Mouse (Mus musculus) embryonic facial prominence, embryonic 12.5 days (tissue): ENCODE results near the gene Paf1. TPM values are rescaled to one million over a fixed set of nuclear protein-coding genes. Genes with fewer than 3 reads are reported as not detected.
"Not testable (repeated sequence)": the region's sequence is repeated elsewhere in the genome, so short reads cannot be mapped to it uniquely, and the experiment has no call there.

Experiments used
- ATAC-seq: fragments of 200-750 bp; cut with Nextera tagmentation; 2 replicates; pipeline ENCODE4 v1.8.0; 2017; ENCODE audit not compliant: insufficient number of reproducible peaks, insufficient read depth, low FRiP score, low TSS enrichment
- H3K27ac ChIP-seq: fragments of 300-500 bp; sonication (generic); 2 replicates; pipeline ENCODE4 v1.5.1; 2016; ENCODE audit warnings: mild to moderate bottlenecking
- H3K27me3 ChIP-seq: fragments of 300-500 bp; sonication (generic); 2 replicates; pipeline ENCODE4 v1.6.1; 2016; ENCODE audit warnings: mild to moderate bottlenecking, moderate library complexity
- H3K36me3 ChIP-seq: fragments of 300-500 bp; sonication (generic); 2 replicates; pipeline ENCODE4 v1.6.1; 2016; ENCODE audit warnings: mild to moderate bottlenecking
- H3K4me1 ChIP-seq: fragments of 300-500 bp; sonication (generic); 2 replicates; pipeline ENCODE4 v1.6.1; 2016
- H3K4me2 ChIP-seq: fragments of 300-500 bp; sonication (generic); replicated peaks from 2 replicates; pipeline ENCODE4 v1.6.1; 2016; ENCODE audit warnings: mild to moderate bottlenecking, moderate library complexity
- H3K4me3 ChIP-seq: fragments of 300-500 bp; sonication (generic); 2 replicates; pipeline ENCODE4 v1.5.1; 2016; ENCODE audit warnings: mild to moderate bottlenecking
- H3K9ac ChIP-seq: fragments of 300-500 bp; sonication (generic); 2 replicates; pipeline ENCODE4 v1.6.1; 2016; ENCODE audit warnings: mild to moderate bottlenecking, moderate library complexity
- H3K9me3 ChIP-seq: fragments of 300-500 bp; sonication (generic); 2 replicates; pipeline ENCODE4 v1.6.1; 2016; ENCODE audit warnings: mild to moderate bottlenecking, moderate library complexity
- WGBS: fragments of 180-500 bp; shearing (Covaris S2); methylation state at CpG from one replicate; pipeline ENCODE4 v1.1.7; 2016; 5-methylcytosine and 5-hydroxymethylcytosine counted together
- polyA plus RNA-seq: library from polyadenylated mRNA; unstranded; fragments of >200 nt; fragmentation: Nextera tagmentation; extraction: Ambion mirVana; gene quantifications from 2 replicates; pipeline ENCODE4 v1.2.1, GENCODE M21; 2016

Paf1 gene
- polyA plus RNA-seq, 1 experiment from 2014 or later = 82.2 TPM

DNA sequence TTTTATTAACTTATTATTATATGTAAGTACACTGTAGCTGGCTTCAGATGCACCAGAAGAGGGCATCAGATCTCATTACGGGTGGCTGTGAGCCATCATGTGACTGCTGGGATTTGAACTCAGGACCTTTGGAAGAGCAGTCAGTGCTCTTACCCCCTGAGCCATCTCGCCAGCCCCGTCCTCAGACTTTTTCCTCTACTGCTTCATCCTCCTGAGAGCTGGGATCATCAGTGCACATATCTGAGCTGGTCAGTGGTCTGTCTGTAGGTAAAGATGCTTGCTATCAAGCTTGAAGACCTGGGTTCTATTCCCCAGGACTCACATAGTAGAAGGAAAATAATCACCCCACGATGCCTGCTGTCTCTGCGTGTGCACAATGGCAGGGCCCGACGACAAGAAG is 5.4 kb upstream of the Paf1 start:
- 84% methylated on average over 7 of the region's 7 CpGs for WGBS
- H3K4me2 ChIP-seq, ATAC-seq, H3K9ac ChIP-seq, H3K27ac ChIP-seq, H3K27me3 ChIP-seq, H3K4me3 ChIP-seq, H3K9me3 ChIP-seq: not testable (repeated sequence)
- H3K4me1 ChIP-seq = peaks cover 18% of the 10 kb centered on the region
- peaks cover 48% of the 10 kb centered on the region for H3K36me3 ChIP-seq

DNA sequence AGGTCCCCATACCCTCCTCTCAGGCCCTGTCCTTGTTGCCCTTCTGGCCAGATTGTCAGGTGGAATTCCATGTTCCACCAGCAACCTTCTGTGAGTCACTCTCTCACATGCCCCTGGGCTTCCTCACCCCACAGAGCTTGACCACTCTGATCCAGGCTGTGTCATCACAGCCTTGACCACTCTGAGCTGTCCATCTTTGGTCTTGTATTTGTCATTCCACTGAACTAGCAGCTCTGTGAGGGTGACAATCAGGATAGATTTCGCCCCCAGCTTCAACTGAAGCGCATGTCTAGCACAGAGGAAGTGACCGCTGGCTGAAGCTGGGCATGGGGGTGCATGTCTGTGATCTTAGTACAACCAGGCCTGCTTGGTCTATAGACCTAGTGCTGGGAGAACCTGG is 2.4 kb upstream of the Paf1 start:
- H3K27ac ChIP-seq = no peak overlapping the region
- ATAC-seq = no peak
- H3K36me3 ChIP-seq = peaks cover 51% of the 10 kb centered on the region
- no peak overlapping the region for H3K4me3 ChIP-seq
- H3K4me1 ChIP-seq = peaks cover 15% of the 10 kb centered on the region
- no peak overlapping the region for H3K9ac ChIP-seq
- 95% methylated on average over 3 of the region's 3 CpGs for WGBS
- no peaks in the 10 kb centered on the region for H3K9me3 ChIP-seq
- no peaks in the 10 kb centered on the region for H3K27me3 ChIP-seq
- no peak overlapping the region for H3K4me2 ChIP-seq

DNA sequence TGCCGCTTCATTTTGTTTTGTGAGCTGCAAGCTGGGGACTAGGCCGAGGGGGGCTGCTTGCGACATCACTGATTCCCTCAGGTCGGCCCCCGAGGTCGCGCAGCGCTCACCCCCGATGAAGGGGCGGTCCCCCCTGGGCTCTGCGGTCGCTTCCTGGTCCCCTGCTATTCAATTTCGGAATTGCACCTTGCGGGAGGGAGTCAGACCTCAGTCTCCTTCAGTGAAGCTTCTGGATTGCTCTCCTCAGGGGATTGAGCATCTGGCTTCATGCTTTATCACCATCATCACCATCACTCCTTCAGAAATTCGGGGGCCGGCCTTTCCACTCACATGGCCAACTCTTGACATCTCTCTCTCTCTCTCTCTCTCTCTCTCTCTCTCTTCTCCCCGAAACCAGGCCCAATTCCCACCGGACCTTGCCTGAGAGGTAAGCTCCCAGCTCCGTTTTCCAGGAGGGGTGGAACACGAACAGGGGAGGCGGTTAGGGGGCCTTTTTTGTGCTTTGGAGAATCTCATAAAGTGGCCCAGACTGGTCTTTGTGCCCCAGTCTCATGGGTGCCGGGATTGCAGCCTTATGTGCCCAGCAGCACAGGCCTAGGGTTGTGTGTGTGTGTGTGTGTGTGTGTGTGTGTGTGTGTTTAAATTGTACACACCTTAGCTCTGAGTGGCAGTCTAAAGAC is 661 bp downstream of the Paf1 start:
- Histone ChIP-seq H3K27ac (peak overlapping the region; percentile 56), H3K4me3 (peak overlapping the region; percentile 94), H3K27me3 (no peaks in the 10 kb centered on the region), H3K9me3 (no peaks in the 10 kb centered on the region), H3K36me3 (peaks cover 55% of the 10 kb centered on the region), H3K4me1 (peaks cover 15% of the 10 kb centered on the region), H3K4me2 (peak overlapping the region; percentile 90), H3K9ac (peak overlapping the region; percentile 83)
- 5% methylated on average over 22 of the region's 22 CpGs for WGBS
- no peak for ATAC-seq

DNA sequence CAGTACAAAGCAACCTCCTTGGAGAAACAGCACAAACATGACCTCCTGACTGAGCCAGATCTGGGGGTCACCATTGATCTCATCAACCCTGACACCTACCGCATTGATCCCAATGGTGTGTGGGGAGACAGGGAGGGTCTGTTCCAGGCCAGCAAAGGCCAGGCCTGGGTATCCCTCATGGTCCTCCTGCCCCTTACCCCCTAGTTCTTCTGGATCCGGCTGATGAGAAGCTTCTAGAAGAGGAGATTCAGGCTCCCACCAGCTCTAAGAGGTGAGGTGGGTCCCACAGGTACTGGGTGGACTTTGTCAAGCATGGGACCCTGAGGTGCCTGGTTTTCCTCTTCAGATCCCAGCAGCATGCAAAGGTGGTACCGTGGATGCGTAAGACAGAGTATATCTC is 2.7 kb downstream of the Paf1 start:
- H3K9ac ChIP-seq = no peak overlapping the region
- H3K4me1 ChIP-seq = peaks cover 15% of the 10 kb centered on the region
- no peak for ATAC-seq
- H3K4me2 ChIP-seq = no peak overlapping the region
- no peak overlapping the region for H3K4me3 ChIP-seq
- H3K27me3 ChIP-seq = no peaks in the 10 kb centered on the region
- H3K9me3 ChIP-seq = no peaks in the 10 kb centered on the region
- WGBS = 93% methylated on average over 4 of the region's 4 CpGs
- no peak overlapping the region for H3K27ac ChIP-seq
- H3K36me3 ChIP-seq = peaks cover 54% of the 10 kb centered on the region

DNA sequence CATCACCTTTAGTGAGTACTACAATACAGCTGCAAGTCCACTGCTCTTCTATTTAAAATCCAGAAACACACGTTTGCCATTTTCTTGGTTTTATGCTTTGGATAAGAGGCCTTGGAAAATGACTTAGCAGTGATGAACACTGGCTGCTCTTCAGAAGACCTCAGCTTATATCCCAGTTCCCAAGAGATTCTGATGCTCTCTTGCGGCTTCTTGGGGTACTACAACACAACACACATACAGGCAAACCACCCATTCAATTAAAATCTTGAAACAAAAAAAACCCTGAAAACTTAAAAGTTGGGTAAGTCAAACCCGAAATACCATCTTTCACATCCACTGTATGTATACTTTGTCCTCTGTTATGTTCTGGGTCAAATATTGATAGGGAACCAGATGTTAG is 5.2 kb downstream of the Paf1 start:
- WGBS = 64% methylated on average over 3 of the region's 3 CpGs
- peaks cover 7% of the 10 kb centered on the region for H3K4me1 ChIP-seq
- H3K4me3 ChIP-seq = no peak overlapping the region
- H3K27me3 ChIP-seq = no peaks in the 10 kb centered on the region
- no peak for ATAC-seq
- H3K4me2 ChIP-seq = no peak overlapping the region
- no peaks in the 10 kb centered on the region for H3K9me3 ChIP-seq
- H3K27ac ChIP-seq = no peak overlapping the region
- H3K9ac ChIP-seq = no peak overlapping the region
- H3K36me3 ChIP-seq = peaks cover 75% of the 10 kb centered on the region

DNA sequence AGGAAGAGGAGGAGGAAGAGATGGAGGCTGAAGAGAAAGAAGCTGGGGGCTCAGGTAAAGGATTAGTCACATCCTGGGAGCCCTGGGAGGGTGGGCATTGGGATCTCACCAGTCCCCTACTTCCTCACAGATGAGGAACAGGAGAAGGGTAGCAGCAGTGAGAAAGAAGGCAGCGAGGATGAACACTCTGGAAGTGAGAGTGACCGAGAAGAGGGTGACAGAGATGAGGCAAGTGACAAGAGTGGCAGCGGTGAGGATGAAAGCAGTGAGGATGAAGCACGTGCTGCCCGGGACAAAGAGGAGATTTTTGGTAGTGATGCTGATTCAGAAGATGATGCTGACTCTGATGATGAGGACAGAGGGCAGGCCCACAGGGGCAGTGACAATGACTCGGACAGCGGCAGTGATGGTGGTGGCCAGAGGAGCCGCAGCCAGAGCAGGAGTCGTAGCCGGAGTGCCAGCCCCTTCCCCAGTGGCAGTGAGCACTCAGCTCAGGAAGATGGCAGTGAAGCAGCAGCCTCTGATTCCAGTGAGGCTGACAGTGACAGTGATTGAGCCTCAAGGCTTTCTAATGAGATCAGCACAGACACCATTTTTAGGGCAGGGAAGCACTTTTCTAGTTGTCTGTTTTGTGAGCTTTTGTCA is 6.1 kb downstream of the Paf1 start:
- Histone ChIP-seq H3K4me1 (peaks cover 3% of the 10 kb centered on the region), H3K4me2 (no peak overlapping the region), H3K27me3 (no peaks in the 10 kb centered on the region), H3K27ac (no peak overlapping the region), H3K36me3 (peaks cover 83% of the 10 kb centered on the region), H3K9ac (no peak overlapping the region), H3K9me3 (no peaks in the 10 kb centered on the region), H3K4me3 (no peak overlapping the region)
- no peak for ATAC-seq
- WGBS = 88% methylated on average over 10 of the region's 10 CpGs

DNA sequence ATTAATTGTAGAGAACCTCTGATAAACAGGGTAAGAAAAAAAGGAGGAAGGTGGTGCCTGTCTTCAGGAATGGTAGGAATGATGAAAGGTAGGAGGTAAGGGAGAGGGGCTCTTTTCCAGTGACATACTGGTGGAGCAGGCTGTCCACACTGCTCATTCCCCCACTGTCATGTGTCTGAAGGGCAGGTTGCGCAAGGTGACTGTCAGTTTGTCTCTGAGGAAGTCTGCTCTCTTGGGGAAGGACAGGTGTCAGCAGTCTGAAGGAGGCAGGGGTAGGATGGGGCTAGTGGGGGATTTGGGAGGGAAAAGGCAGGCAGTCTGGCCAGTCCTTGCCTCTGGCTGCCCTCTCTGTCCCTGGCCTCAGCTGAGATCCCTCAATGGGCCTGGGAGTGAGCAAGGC is 8.3 kb downstream of the Paf1 start:
- no peaks in the 10 kb centered on the region for H3K4me1 ChIP-seq
- 93% methylated on average over 1 of the region's 1 CpGs for WGBS
- no peaks in the 10 kb centered on the region for H3K9me3 ChIP-seq
- H3K27ac ChIP-seq = no peak overlapping the region
- H3K9ac ChIP-seq = no peak overlapping the region
- peaks cover 91% of the 10 kb centered on the region for H3K36me3 ChIP-seq
- no peaks in the 10 kb centered on the region for H3K27me3 ChIP-seq
- H3K4me3 ChIP-seq = no peak overlapping the region
- no peak for ATAC-seq
- no peak overlapping the region for H3K4me2 ChIP-seq

DNA sequence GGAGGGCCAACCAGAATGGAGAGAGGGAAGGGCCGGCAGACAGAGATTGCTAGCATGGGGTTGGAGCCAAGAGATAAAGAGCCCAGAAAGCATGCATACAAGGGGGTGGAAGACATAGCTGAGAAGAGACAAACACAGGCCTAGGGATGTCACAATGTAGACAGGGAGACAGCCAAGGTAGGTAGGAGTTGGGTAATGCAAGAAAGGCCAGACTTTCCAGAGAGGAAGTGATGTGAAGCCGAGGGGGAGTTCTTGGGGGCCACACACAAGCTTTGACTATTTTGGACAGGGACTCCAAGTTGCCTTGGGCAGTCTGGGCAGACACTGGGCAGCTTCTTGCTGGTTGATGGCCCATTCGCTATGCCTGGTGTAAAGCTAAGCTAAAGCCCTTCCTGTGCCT is 9.2 kb downstream of the Paf1 start:
- Histone ChIP-seq H3K4me3 (no peak overlapping the region), H3K4me2 (no peak overlapping the region), H3K27me3 (no peaks in the 10 kb centered on the region), H3K4me1 (no peaks in the 10 kb centered on the region), H3K9ac (0 out of 2 replicates have a peak overlapping the region, but pooled peaks have one; percentile 7), H3K27ac (no peak overlapping the region), H3K36me3 (peaks cover 91% of the 10 kb centered on the region), H3K9me3 (no peaks in the 10 kb centered on the region)
- WGBS = 90% methylated on average over 3 of the region's 3 CpGs
- no peak for ATAC-seq

DNA sequence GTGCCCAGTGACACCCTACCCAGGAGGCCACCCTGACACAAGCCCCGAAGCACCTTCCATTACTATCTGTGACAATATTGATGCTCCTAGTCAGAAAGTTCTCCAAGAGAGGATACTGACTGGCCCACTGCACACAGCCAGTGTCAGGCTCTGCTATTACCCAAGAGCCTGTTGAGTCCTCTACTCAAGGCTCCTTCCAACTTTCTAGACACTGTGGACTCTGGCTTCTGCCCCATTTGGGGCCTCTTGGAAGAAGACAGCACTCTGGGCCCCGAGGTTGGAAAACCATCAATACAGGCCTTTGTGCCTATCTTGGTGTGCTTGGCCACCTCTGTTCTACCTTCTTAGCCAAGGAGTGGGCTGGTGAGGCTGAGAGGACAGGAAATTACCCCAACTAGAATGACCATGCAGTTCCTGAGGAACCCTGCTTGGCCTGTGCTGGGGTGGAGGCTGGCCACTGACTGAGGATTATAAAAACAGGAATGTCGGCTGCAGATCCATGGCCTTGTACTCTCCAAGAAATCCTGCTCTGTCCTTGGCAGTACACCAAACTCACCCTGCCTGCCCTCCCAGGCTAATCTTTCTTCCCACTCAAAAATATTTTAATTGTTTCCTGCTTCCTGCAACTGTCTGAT is 18.2 kb downstream of the Paf1 start:
- no peaks in the 10 kb centered on the region for H3K4me1 ChIP-seq
- WGBS = 96% methylated on average over 3 of the region's 3 CpGs
- no peak overlapping the region for H3K9ac ChIP-seq
- no peaks in the 10 kb centered on the region for H3K9me3 ChIP-seq
- H3K36me3 ChIP-seq = peaks cover 74% of the 10 kb centered on the region
- no peaks in the 10 kb centered on the region for H3K27me3 ChIP-seq
- ATAC-seq = no peak
- H3K4me3 ChIP-seq = no peak overlapping the region
- H3K4me2 ChIP-seq = no peak overlapping the region
- no peak overlapping the region for H3K27ac ChIP-seq

DNA sequence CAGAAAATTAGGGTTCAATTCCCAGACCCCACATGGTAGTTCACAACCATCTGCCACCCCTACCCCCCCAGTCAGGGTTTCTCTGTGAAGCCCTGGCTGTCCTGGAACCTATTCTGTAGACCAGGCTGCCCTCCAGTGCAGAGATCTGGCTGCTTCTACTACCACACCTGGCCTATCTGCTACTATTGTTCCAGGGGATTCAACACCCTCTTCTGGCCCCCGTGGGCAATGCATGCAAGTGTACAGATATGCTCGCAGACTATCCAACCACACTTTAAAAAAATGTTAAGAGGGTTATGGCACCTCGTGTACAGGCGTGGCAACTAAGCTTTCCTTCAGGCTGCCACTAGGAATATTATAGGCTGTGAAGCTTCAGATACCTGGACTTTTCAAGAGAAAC is 20.1 kb downstream of the Paf1 start:
- Histone ChIP-seq H3K36me3 (peaks cover 69% of the 10 kb centered on the region), H3K27ac (no peak overlapping the region), H3K4me2 (no peak overlapping the region), H3K4me3 (no peak overlapping the region), H3K9ac (no peak overlapping the region), H3K27me3 (no peaks in the 10 kb centered on the region), H3K9me3 (no peaks in the 10 kb centered on the region), H3K4me1 (no peaks in the 10 kb centered on the region)
- no peak for ATAC-seq
- WGBS = 82% methylated on average over 4 of the region's 4 CpGs

DNA sequence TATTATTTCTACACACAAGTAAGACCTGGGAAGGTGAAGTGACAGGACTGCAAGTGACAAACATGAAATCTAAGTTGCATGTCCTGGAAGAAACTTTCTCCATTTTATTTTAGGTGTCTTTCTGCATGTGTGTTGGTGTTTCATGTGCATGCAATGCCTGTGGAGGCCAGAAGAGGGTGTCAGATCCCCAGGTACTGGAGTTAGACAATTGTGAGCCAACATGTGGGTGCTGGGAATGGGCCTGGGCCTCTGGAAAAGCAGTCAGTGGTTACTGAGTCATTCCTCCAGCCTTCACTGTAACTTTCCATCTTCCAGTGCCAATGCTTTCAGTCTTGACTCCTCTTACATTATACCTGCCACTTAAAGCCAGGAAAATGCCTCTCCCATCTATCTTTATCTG is 24.6 kb downstream of the Paf1 start:
- Histone ChIP-seq H3K4me3 (no peak overlapping the region), H3K9me3 (no peaks in the 10 kb centered on the region), H3K4me1 (no peaks in the 10 kb centered on the region), H3K4me2 (no peak overlapping the region), H3K36me3 (peaks cover 79% of the 10 kb centered on the region), H3K27ac (no peak overlapping the region), H3K27me3 (no peaks in the 10 kb centered on the region), H3K9ac (no peak overlapping the region)
- ATAC-seq = no peak

DNA sequence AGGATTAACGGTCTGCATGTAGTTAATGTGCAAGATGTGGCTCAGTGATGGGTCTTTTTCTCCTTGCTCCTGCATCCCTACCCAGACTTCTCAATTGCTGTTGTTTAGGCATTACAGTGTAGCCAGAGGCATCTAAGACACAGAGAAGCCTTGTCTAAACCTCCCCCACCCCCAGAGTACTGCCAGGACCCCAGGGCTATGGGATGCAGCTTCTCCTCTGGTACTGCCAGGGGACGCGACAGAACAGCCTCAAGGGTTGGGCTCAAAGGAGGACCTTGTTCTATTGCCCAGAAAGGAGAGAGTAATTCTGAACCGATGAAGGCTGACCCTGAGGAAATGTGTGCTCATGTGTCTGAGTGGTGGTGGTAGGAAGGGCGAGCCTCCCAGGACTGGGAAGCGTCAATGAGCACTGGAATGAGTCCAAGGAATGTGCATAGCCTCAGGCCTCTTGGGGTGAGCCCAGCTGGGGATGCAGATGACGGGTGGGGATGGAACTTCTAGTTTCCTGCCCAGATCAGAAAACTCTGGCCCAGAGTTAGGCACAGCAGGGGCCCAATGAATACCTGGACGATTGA is 25.4 kb downstream of the Paf1 start:
- Histone ChIP-seq H3K27ac (no peak overlapping the region), H3K36me3 (peaks cover 79% of the 10 kb centered on the region), H3K4me3 (no peak overlapping the region), H3K27me3 (no peaks in the 10 kb centered on the region), H3K4me2 (no peak overlapping the region), H3K4me1 (no peaks in the 10 kb centered on the region), H3K9me3 (no peaks in the 10 kb centered on the region), H3K9ac (no peak overlapping the region)
- ATAC-seq = no peak
- 62% methylated on average over 8 of the region's 8 CpGs for WGBS
